Mouse (Mus musculus): ENCODE results near the gene Ppa2. TPM values are rescaled to one million over a fixed set of nuclear protein-coding genes. Genes with fewer than 3 reads are reported as not detected.

The Ppa2 gene
- polyA plus RNA-seq, 3 experiments from 2014 or later = 12.6 to 27.0 (median 21.7) TPM

- no peak for ATAC-seq
These were observed 21.4 kb downstream of the Ppa2 start for GRCm38 (mm10) chr3:133331184-133331866.

- peak; percentile 92 for ATAC-seq
These were observed 22.4 kb downstream of the Ppa2 start for GRCm38 (mm10) chr3:133332280-133332679.

GRCm38 (mm10) chr3:133333267-133334170 is 23.6 kb downstream of the Ppa2 start:
- ATAC-seq = no peak

GRCm38 (mm10) chr3:133334691-133335090 is 24.8 kb downstream of the Ppa2 start:
- no peak for ATAC-seq

DNA sequence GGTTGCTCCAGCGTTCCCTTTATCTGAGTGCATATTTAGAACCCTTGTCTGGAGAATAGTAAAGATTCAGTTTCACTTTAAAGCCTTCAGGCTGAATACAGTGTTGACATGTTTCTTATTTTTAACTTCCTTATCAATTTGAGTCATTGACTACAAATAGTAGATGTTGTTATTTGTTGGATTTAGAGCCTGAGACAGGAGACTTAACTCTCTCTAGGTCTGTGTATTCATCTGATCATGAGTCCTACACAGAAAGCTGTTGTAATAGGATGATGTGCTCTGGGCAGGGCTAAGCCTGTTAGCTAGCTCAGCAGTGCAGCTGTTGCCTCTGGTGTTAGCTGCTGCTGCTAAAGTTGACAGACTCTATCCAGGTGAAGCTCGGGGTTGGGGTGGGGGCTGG is 25.3 kb downstream of the Ppa2 start:
- no peak for ATAC-seq

GRCm38 (mm10) chr3:133336400-133336799 is 26.5 kb downstream of the Ppa2 start:
- ATAC-seq = no peak

GRCm38 (mm10) chr3:133338851-133339356 is 29.0 kb downstream of the Ppa2 start:
- no peak for ATAC-seq

- ATAC-seq = no peak
These were observed 29.5 kb downstream of the Ppa2 start for GRCm38 (mm10) chr3:133339411-133339823.

GRCm38 (mm10) chr3:133341106-133341505 is 31.2 kb downstream of the Ppa2 start:
- no peak for ATAC-seq

DNA sequence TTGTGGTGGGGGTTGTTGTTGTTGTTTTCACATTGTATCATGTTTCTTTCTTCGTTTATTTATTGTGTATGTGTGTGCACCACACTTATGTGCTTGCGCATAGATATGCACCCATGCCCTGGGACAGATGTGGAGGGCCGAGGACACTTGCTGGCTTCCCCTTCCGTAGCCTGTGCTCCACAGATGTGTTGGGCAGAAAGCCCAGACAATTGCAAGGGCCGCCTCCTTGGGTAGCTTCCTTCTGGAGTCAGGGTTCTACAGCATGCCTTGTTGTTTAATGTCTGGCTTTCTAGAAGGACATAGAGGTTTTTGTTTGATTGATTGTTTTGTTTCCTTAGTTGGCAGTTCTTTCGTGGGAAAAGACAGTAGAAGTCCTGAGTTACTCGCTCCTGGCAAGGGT is 37.6 kb downstream of the Ppa2 start:
- ATAC-seq = no peak

DNA sequence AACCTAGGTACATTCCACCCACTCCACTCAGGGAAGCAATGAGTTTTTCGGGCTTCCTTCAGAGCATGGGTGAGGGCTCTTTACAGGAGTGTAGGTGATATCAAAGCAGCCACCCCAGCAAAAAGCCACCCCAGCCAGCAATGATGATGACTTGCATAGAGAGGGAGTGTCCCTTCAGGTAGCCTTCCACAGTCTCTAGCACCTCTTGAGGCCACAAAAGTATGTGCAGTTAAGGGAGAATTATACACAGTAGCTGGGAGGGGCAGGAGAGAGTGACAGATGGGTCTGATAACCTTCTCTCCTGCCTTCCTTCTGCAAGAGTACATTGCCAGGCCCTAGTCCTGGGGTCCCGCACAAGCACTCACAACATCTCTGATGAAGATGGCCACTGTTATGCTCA is 38.9 kb downstream of the Ppa2 start:
- no peak for ATAC-seq

GRCm38 (mm10) chr3:133357426-133357974 is 47.6 kb downstream of the Ppa2 start:
- ATAC-seq = no peak

DNA sequence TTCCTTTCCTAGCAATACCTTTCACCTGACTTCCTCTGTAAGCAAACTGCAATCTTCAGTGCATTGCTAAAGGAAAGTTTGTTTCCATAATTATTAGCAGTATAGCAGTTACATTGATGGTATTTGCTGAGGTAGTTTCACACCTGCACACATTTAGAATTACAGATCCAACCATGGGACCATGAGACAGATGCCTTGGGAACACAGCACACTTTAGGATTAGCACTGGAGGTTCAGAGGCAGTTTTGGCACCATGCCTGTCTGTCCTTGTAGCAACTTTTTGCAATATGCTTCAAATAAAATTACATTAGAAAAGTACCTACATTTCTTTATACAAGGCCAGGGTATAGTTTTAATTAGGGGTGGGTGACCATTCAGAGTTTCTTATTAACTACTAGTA is 48.1 kb downstream of the Ppa2 start:
- no peak for ATAC-seq

GRCm38 (mm10) chr3:133361406-133361805 is 51.5 kb downstream of the Ppa2 start:
- ATAC-seq = no peak

GRCm38 (mm10) chr3:133364138-133364537 is 54.2 kb downstream of the Ppa2 start:
- ATAC-seq = no peak

GRCm38 (mm10) chr3:133366096-133366495 is 56.2 kb downstream of the Ppa2 start:
- ATAC-seq = no peak

- no peak for ATAC-seq
These were observed 68.3 kb downstream of the Ppa2 start for GRCm38 (mm10) chr3:133378174-133378573.

DNA sequence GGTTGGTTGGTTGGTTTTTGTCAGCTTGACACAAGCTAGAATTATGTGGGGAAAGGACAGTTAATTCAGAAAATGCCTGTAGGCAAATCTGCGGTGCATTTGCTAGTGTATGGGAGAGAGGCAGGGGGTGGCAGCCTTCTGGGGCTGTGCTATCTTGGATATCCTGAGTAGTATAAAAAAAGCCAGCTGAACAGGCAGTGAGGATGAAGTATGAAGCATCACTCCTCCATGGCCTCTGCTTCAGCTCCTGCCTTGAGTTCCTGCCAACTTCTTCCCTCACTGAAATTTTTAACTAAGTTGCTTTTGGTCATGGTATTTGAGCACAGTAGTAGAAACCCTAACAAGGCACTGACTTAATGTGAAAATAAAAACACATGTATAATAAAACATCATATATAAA is 70.1 kb downstream of the Ppa2 start:
- ATAC-seq = no peak

GRCm38 (mm10) chr3:133381519-133381918 is 71.6 kb downstream of the Ppa2 start:
- ATAC-seq = no peak

GRCm38 (mm10) chr3:133382147-133382546 is 72.2 kb downstream of the Ppa2 start:
- ATAC-seq = no peak

DNA sequence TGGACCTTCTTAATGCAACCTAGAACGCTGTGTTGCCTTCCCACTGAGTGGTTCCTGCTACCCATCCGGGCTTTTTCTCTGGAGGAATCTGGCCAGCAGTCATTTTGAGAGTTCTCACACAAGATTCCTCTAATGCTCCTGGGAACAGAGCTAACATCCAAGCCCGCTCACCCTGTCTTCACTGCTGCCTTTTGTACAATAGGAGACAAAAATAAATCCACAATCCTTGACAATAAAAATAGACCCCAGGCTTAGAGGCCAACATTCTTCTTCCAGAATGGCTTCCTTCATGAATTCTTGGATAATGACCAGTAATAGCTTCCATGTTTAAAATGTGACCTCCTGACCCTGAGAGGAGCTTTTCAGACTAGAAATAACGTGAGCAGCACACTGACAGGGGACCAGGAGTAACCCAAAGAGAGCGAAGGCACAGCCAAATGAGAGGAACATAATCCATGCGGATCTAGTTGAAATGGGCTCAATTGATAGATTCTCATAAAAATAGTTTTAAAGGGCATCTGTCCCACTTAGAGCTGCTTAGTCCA is 74.3 kb downstream of the Ppa2 start:
- no peak for ATAC-seq

DNA sequence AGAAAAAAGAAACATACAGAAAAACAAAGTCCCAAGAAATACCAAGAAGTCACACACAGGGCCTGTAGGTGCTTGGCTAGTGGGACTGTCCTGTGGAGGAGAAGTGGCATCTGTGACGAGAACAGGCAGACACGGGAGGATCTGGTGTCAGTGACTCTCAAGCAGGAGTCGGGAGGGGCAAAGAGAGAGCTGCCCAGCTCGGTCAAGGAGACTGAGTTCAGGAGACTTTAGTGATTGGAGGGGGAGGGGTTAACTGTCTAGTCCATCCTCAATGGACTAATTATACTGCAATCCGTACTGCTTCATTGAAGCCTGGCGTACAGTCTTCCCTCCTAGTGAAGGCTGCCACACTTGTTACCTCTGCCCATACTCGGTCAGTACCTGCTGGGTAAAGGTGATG is 77.4 kb downstream of the Ppa2 start:
- ATAC-seq = no peak

DNA sequence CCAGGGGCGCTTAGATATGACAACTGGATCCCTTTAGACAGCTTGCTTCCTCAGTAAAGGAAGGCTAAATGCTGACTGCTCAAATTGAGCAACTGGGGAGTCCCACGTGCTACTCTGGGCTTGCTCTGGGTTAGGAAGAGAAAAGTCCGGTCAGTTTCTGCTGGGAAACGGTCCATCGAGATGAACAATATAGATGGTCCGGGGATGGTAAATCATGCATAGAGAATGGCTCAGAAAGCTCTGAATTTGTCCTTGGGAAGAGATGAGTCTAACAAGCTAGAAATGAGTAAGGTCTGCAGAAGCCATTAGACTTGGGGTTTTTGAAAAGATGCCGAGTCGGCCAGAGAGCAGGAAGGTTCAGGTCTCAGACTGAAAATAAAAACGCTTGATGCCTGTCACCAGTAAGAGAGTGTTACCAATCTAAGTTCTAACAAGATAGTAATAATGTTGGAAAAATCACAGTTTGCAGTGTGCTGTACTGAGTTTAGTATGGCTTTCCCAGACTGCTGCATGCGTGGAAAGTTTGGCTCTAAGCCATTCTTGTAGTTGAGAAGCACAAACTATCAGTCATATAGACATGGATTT is 80.0 kb downstream of the Ppa2 start:
- no peak for ATAC-seq
